Mouse (Mus musculus): ENCODE results near the gene Dmc1. TPM values are rescaled to one million over a fixed set of nuclear protein-coding genes. Genes with fewer than 3 reads are reported as not detected.

Gene Dmc1
- total RNA-seq, 2 experiments from 2014 or later = 0.20 TPM; not detected in 1

- no peak for DNase-seq
- intact Hi-C loops (cut with DNase I; ENCODE audit: low total_unique reads) = no loop called here
These were observed 85.3 kb downstream of the Dmc1 start for GRCm38 (mm10) chr15:79519400-79520220.

GRCm38 (mm10) chr15:79518571-79518970 is 86.3 kb downstream of the Dmc1 start:
- intact Hi-C loops (cut with DNase I; ENCODE audit: low total_unique reads) = no loop called here
- no peak for DNase-seq

- intact Hi-C loops (cut with DNase I; ENCODE audit: low total_unique reads) = no loop called here
- no peak for DNase-seq
These were observed 87.2 kb downstream of the Dmc1 start for GRCm38 (mm10) chr15:79517710-79518109.

DNA sequence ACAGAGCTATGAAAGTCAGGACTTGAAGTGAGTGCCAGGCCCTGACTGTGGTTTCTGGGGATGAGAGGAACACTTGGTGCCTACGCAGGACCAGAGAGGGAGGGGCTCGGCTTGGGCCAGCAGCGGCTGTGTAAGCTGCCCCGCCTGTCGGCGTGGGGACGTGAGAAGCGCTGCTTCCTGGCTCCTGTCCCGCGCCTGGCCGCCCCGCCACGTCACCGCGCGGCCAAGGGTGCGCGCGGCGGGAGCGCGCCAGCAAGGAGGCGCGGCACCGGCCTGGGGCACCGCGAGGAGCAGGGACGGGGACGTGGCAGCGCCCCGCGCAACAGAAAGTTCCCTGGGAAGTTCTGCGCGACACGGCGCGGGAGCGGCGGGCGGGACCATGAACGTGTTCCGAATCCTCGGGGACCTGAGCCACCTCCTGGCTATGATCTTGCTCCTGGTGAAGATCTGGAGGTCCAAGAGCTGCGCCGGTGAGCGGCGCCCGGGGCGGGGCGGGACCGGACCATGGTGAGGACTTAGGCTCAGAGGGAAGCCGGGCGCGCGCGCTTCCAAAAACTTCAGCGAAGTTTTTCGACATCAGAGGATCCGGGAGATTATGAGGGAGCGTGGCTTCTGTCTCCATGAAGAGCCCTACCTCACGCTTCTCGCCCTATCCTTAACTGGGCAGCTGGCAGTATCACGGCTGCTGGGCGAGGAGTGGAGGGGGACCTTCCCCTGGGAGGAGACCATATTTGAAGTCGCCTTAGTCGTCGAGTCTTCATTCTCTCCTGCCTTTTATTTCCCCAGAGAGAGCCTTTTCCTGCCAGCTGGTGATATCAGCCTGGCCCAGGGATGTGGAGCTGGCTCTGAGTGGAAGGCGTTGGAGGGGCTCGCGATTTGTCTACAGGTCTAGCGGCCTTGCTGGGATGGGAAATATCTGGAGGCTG is 88.5 kb downstream of the Dmc1 start, which contains the start of gene Kdelr3:
Gene Kdelr3 (plus strand): TSS at position 241 of the 926 bp plus-strand sequence.
- peak; percentile 90 for DNase-seq
- intact Hi-C loops (cut with DNase I; ENCODE audit: low total_unique reads) = no loop called here

DNA sequence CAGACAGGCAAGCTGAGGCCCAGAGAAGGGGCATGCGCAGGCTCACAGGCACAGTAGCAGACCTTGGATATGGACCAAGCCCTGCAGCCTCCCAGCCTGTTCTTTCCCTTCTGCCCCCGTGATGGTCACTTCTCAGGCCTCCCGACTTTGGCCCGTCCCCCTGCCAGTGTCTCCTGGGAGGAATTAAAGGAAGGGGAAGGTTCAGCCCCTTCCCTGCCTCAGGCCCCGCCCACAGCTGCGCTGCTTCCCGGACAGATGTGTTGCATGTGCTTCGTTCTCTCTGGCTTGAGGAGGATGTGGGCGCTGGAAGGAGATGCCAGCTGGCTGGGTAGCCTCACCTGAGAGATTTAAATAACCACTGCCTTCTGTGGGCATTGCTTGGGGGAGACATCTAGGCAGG is 91.0 kb downstream of the Dmc1 start:
- DNase-seq = peak; percentile 72
- intact Hi-C loops (cut with DNase I; ENCODE audit: low total_unique reads) = no loop called here

GRCm38 (mm10) chr15:79511553-79512320 is 93.2 kb downstream of the Dmc1 start:
- DNase-seq = peak; percentile 91
- intact Hi-C loops (cut with DNase I; ENCODE audit: low total_unique reads) = loop anchor here (2.0 kb wide), 1 partner anchor 69 kb away; no protein-coding TSS in a partner anchor

Small RNA genes within 50 kb of the gene (microRNA-seq; reads per million reads assigned to microRNA genes)
- gene Gm27903 = 0 reads per million in 2 experiments

Other genes starting within 250 kb of the Dmc1 start
- gene Tmem184b, start 201.5 kb downstream of the Dmc1 start, total RNA-seq (2021) = 10 to 100 TPM; 31.5 to 32.6 TPM
- 10 to 100 TPM; 46.6 to 46.7 TPM for gene Csnk1e, start 149.5 kb downstream of the Dmc1 start, total RNA-seq (2021)
- under 1 TPM in 1 of 2 experiments, not detected in 1; 0.08 TPM for gene Kcnj4, start 99.9 kb downstream of the Dmc1 start, total RNA-seq (2021)
- 10 to 100 TPM; 14.1 to 22.6 TPM for gene Kdelr3, start 88.7 kb downstream of the Dmc1 start, total RNA-seq (2021)
- 10 to 100 TPM; 75.8 to 77.4 TPM for gene Ddx17, start 58.4 kb downstream of the Dmc1 start, total RNA-seq (2021)
- 1 to 10 TPM in 1 of 2 experiments, under 1 TPM in 1; 0.53 to 1.4 TPM for gene Fam227a, start 53.8 kb upstream of the Dmc1 start, total RNA-seq (2021)
- 10 to 100 TPM; 17.2 to 18.0 TPM for gene Cby1, start 54.1 kb upstream of the Dmc1 start, total RNA-seq (2021)
- 10 to 100 TPM; 78.3 to 80.4 TPM for gene Tomm22, start 65.8 kb upstream of the Dmc1 start, total RNA-seq (2021)
- gene Josd1, start 82.8 kb upstream of the Dmc1 start, total RNA-seq (2021) = 10 to 100 TPM in 1 of 2 experiments, 1 to 10 TPM in 1; 9.8 to 11.1 TPM
- gene Gtpbp1, start 85.7 kb upstream of the Dmc1 start, total RNA-seq (2021) = 10 to 100 TPM; 17.7 to 18.0 TPM
- 10 to 100 TPM; 62.3 to 81.4 TPM for gene Sun2, start 137.4 kb upstream of the Dmc1 start, total RNA-seq (2021)
- gene Dnal4, start 172.7 kb upstream of the Dmc1 start, total RNA-seq (2021) = 1 to 10 TPM; 7.4 to 7.6 TPM
- gene Nptxr, start 199.7 kb upstream of the Dmc1 start, total RNA-seq (2021) = 1 to 10 TPM; 1.9 to 2.6 TPM
- under 1 TPM; 0.47 to 0.55 TPM for gene Npcd, start 229.1 kb upstream of the Dmc1 start, total RNA-seq (2021)
- 10 to 100 TPM; 21.2 to 23.5 TPM for gene Cbx6, start 229.6 kb upstream of the Dmc1 start, total RNA-seq (2021)